Mouse (Mus musculus) heart, embryonic 10.5 days (tissue): ENCODE measurements at regions not wholly inside any gene's neighbourhood (a gene's known extent, or its start where the extent isn't known, plus 50 kb on each side); places are given as distances from the start of the nearest gene placed in this dataset.
A peak's percentile ranks its signal among the peaks of the same experiment; 100 is the strongest.
"Not testable (repeated sequence)": the region's sequence is repeated elsewhere in the genome, so short reads cannot be mapped to it uniquely, and the experiment has no call there.

Source experiments
- DNase-seq: peaks from one replicate; pipeline ENCODE4 v3.0.0-alpha.2; 2017; ENCODE audit warnings: low spot score
- H3K27ac ChIP-seq: fragments of 300-500 bp; sonication (generic); 2 replicates; pipeline ENCODE4 v1.5.1; 2016; ENCODE audit warnings: mild to moderate bottlenecking
- H3K27me3 ChIP-seq: fragments of 300-500 bp; sonication (generic); 2 replicates; pipeline ENCODE4 v1.6.1; 2016; ENCODE audit warnings: mild to moderate bottlenecking; ENCODE audit not compliant: poor library complexity, insufficient read depth, severe bottlenecking
- H3K36me3 ChIP-seq: fragments of 300-500 bp; sonication (generic); 2 replicates; pipeline ENCODE4 v1.6.1; 2016; ENCODE audit warnings: mild to moderate bottlenecking, moderate library complexity
- H3K4me1 ChIP-seq: fragments of 300-500 bp; sonication (generic); 2 replicates; pipeline ENCODE4 v1.6.1; 2016; ENCODE audit warnings: mild to moderate bottlenecking
- H3K4me3 ChIP-seq: fragments of 300-500 bp; sonication (generic); 2 replicates; pipeline ENCODE4 v1.5.1; 2016; ENCODE audit warnings: mild to moderate bottlenecking, moderate library complexity
- H3K9me3 ChIP-seq: fragments of 300-500 bp; sonication (generic); 2 replicates; pipeline ENCODE4 v1.6.1; 2016; ENCODE audit warnings: mild to moderate bottlenecking, moderate library complexity
- WGBS: fragments of 180-500 bp; shearing (Covaris S2); methylation state at CpG from one replicate; pipeline ENCODE4 v1.1.7; 2016; 5-methylcytosine and 5-hydroxymethylcytosine counted together

DNA sequence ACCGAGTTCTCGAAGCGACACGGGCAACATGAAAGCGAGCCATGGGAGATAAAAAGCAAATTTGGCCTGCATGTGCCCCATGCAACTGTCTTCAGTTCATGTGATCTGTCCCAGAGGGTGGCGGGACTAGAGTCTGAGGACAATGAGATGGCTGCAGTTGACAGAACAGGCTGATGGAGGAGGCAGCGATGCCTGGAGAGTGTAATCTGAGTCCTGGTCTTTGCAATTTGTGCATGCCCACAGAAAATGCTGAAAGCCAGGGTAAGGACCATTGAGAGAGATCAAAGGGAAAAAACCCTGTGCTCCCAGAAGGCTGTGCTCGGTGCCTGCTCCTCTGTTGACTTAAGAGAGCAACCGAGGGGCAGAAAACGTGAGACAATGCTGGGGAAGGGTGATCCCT is 624.8 kb upstream of the BB014433 start:
- H3K9me3 ChIP-seq: no peaks in the 10 kb centered on the region
- H3K4me3 ChIP-seq: no peak overlapping the region
- no peaks in the 10 kb centered on the region for H3K27me3 ChIP-seq
- WGBS: 51% methylated on average over 10 of the region's 10 CpGs
- DNase-seq: no peak
- no peaks in the 10 kb centered on the region for H3K36me3 ChIP-seq
- H3K4me1 ChIP-seq: no peaks in the 10 kb centered on the region
- no peak overlapping the region for H3K27ac ChIP-seq

DNA sequence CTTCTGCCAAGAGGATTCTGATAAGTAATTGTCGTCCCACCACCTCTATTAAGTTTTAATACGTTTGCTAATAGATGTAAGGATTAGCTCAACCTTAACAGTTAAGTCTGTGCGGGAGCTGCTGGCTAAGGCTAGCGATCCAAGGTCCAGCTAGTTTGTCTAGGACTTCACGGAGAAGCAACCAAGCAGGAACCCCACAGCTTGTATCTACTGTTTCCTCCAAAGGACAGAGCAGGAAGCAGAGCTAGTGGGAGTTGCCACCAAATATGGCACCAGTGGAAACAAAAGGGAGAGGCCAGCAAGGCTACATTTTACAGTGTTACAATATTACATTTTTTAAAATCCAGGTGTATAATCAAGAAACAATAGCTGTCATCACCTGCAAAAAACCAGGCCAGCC is 624.4 kb upstream of the BB014433 start:
- DNase-seq: no peak
- 79% methylated on average over 5 of the region's 5 CpGs for WGBS
- Histone ChIP-seq H3K4me3 (no peak overlapping the region), H3K36me3 (no peaks in the 10 kb centered on the region), H3K27ac (no peak overlapping the region), H3K9me3 (no peaks in the 10 kb centered on the region), H3K27me3 (no peaks in the 10 kb centered on the region), H3K4me1 (no peaks in the 10 kb centered on the region)

DNA sequence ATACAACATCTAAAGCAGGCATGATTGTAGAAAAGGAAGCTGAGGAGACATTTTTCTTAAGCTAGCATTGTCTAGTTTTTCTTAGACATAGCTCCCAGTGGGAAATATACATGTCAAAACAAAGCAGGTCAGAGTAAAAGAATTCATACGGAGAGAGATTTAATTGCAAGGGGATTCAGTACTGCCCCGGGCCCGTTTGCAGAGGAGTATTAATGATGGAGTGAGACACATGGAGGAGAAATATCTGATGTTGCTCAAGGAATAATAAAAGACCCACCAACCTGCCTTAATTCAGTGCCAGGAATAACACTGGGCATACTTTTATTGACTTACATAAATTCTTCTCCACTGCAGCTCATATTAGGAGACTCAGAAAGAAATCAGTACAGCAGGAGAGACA is 623.6 kb upstream of the BB014433 start:
- no peaks in the 10 kb centered on the region for H3K27me3 ChIP-seq
- no peaks in the 10 kb centered on the region for H3K36me3 ChIP-seq
- H3K4me1 ChIP-seq: no peaks in the 10 kb centered on the region
- no peaks in the 10 kb centered on the region for H3K9me3 ChIP-seq
- H3K4me3 ChIP-seq: no peak overlapping the region
- H3K27ac ChIP-seq: no peak overlapping the region
- 90% methylated on average over 3 of the region's 3 CpGs for WGBS
- DNase-seq: no peak

DNA sequence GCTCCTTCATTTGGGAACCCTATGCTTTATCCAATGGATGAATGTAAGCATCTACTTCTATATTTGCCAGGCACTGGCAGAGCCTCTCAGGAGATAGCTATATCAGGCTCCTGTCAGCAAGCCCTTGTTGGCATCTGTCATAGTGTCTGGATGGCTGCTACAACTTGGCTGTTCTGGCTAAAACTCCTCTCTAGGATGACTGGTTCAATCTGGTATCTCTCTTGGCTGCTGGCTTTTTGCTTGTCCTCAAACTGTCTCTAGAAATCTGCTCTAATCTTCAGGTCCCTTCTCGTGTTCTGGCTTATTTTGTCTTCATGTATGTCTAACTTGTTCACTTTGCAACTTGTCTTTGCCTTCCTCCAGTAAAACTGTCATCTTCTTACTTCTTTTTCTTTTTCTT is 614.7 kb upstream of the BB014433 start:
- no peak for DNase-seq
- no peak overlapping the region for H3K4me3 ChIP-seq
- no peaks in the 10 kb centered on the region for H3K4me1 ChIP-seq
- WGBS: 59% methylated on average over 1 of the region's 1 CpGs
- no peaks in the 10 kb centered on the region for H3K9me3 ChIP-seq
- no peaks in the 10 kb centered on the region for H3K36me3 ChIP-seq
- H3K27ac ChIP-seq: no peak overlapping the region
- no peaks in the 10 kb centered on the region for H3K27me3 ChIP-seq

DNA sequence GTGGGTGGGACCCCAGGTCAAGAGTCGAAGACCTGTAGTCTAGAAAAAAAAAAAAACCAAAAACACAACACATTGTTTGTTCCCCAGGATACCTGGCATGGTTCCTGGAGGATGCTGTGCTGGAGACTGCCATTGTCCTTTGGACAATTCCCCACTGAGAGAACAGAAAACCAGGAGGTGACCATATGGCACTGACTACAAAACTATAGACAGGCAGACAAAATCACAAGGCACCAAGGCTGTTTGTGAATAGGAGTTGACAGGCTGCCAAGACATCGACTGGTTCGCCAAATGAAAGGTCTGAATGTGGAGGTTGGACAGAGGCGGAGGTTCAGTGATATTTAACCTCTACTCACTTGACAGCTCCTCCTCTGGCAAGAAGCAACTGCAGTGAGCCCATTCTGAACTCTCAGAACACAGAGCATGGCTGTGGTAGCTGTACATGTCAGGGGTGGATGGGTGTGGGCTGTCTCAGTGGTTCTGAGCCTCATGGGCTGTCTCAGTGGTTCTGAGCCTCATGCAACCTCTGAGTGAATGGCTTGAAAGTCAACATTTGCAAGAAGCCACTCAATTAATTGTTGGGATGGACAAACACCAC is 589.0 kb upstream of the BB014433 start:
- H3K4me1 ChIP-seq: no peaks in the 10 kb centered on the region
- H3K9me3 ChIP-seq: no peaks in the 10 kb centered on the region
- 74% methylated on average over 4 of the region's 4 CpGs for WGBS
- H3K27me3 ChIP-seq: no peaks in the 10 kb centered on the region
- H3K27ac ChIP-seq: no peak overlapping the region
- no peak for DNase-seq
- H3K4me3 ChIP-seq: no peak overlapping the region
- H3K36me3 ChIP-seq: no peaks in the 10 kb centered on the region

DNA sequence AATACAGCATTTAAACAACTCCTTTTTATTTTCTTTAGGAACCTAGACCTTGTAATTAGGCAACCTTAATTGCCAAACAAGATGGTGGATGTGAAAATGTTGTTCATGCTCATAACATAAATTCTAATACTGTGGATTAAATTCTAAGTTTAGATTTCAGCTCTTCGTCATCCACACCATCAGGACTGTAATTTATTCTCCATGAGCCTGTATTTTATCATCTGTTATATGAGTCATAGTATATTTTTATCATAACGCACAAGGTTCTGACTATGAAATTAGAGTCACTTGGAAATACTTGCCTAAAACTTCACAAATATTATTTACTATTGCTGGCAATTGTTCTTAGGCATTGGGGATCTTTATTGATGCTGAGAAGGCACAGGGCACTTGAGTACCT is 582.7 kb upstream of the BB014433 start:
- no peak for DNase-seq
- no peak overlapping the region for H3K27ac ChIP-seq
- WGBS: 82% methylated on average over 2 of the region's 2 CpGs

DNA sequence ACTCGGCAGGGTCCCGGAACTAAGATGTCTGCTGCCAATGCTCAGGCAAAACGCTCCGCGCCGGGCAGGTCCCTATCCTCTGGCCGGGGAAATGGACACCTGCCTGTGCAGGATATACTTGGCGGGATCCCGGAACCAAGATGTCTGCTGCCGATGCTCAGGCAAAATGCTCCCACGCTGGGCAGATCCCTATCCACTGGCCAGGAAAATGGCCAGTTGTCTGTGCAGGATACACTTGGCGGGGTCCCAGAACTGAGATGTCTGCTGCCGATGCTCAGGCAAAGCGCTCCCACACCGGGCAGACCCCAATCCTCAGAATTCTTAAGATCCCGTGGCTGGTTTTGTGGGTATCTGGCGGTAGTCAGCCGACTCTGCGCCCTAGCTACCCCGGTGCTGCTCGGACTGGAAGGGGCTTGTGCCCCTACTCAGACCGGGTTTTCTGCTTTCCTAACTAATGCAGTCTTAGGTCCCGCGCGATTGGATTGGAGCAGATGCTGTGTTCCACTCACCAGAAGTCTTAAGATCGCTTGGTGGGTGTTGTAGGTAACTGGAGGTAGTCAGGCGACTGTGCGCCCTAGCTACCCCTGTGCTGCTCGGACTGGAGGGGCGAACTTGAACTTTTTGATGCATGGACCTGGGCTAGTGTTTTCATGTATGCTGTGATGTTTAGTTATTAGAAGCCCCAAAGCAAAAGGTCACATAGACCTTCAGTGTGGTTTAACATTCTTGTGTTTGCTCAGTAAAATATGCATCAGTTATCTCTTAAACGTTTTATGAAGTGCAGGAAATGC is 577.9 kb upstream of the BB014433 start:
- not testable (repeated sequence) for H3K36me3 ChIP-seq, H3K4me3 ChIP-seq, H3K4me1 ChIP-seq, DNase-seq, H3K27ac ChIP-seq, H3K27me3 ChIP-seq, H3K9me3 ChIP-seq
- 82% methylated on average over 31 of the region's 31 CpGs for WGBS

More for the DNA sequence above, 582.7 kb upstream of the BB014433 start:
- no peaks in the 10 kb centered on the region for H3K4me1 ChIP-seq
- no peaks in the 10 kb centered on the region for H3K9me3 ChIP-seq
- H3K4me3 ChIP-seq: no peak overlapping the region
- no peaks in the 10 kb centered on the region for H3K36me3 ChIP-seq
- no peaks in the 10 kb centered on the region for H3K27me3 ChIP-seq

DNA sequence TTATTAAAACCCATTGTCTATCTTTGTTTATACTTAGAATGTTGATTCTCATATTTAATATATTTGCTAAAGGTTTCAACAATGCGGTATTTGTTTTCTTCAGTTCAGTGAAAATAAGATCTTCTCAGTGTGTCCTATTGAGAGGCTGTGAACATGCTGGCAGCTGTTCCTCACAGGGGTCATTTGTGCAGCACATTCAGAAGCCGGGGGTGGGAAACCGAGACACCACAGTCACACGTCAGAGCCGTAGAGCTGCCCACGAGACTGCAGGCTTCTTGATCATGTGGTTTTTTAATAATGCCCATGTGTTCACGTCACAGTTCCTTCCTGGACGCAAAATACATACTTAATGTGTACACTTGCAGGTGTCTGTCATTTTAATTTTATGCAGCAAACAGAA is 564.3 kb upstream of the BB014433 start:
- no peak for DNase-seq
- Histone ChIP-seq H3K4me1 (peaks cover 5% of the 10 kb centered on the region; the same call in 1 of the 2 replicates), H3K9me3 (no peaks in the 10 kb centered on the region), H3K36me3 (no peaks in the 10 kb centered on the region), H3K27ac (peak overlapping the region; percentile 25; the same call in 1 of the 2 replicates), H3K27me3 (no peaks in the 10 kb centered on the region), H3K4me3 (no peak overlapping the region)
- WGBS: 52% methylated on average over 8 of the region's 8 CpGs

DNA sequence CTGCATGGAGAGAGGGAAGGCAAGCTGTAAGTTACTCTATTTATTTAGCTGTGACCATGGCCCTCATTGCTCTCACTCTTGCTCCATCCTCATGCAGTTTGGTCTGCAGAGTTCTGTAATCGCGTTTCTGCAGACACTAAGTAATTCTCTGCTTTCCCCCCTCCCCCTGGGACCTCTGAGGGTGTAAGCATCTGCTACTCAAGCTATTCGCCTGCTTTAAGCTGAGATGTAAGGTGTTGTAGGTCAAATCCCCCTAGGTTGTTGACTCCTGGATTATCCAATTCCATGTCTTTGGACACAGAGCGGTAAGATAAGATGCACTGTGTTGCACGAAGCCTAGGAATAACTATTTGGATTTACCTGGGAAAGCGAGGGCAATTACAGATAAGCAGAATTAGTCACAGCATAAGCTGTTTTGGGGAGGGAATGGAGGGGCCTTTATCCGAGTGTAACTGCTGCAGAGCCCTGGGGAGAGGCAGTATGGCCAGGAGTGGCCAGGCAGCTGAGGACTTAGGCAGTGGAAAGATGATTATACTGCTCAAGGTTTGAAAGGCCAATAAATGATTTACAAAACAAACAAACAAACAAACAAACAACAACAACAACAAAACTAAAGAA is 561.8 kb upstream of the BB014433 start:
- H3K27ac ChIP-seq: no peak overlapping the region
- no peaks in the 10 kb centered on the region for H3K9me3 ChIP-seq
- no peaks in the 10 kb centered on the region for H3K36me3 ChIP-seq
- peaks cover 5% of the 10 kb centered on the region; the same call in 1 of the 2 replicates for H3K4me1 ChIP-seq
- no peak for DNase-seq
- no peak overlapping the region for H3K4me3 ChIP-seq
- H3K27me3 ChIP-seq: no peaks in the 10 kb centered on the region
- WGBS: 26% methylated on average over 7 of the region's 7 CpGs

DNA sequence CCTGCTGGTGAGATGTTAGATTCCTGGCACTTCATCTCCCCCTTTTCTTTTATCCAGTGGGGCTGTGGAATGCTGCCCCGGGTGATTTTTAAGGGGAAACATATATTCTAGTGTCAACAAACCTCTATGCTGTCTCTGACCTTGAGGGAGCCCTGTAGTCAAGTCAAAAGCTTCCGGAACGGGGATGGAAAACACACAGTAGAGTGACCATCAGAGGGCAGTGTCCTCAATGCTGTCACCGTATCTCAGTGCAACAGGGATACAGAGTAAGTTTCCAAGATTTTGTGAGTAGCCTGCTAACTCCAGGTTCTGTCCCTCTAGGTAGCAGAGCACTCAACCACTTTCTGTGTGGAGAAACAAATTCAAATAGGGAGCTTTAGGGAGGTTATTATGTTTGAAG is 555.7 kb upstream of the BB014433 start:
- Histone ChIP-seq H3K27ac (no peak overlapping the region), H3K4me3 (no peak overlapping the region), H3K9me3 (no peaks in the 10 kb centered on the region), H3K27me3 (no peaks in the 10 kb centered on the region), H3K36me3 (no peaks in the 10 kb centered on the region), H3K4me1 (no peaks in the 10 kb centered on the region)
- WGBS: 73% methylated on average over 4 of the region's 4 CpGs
- no peak for DNase-seq

DNA sequence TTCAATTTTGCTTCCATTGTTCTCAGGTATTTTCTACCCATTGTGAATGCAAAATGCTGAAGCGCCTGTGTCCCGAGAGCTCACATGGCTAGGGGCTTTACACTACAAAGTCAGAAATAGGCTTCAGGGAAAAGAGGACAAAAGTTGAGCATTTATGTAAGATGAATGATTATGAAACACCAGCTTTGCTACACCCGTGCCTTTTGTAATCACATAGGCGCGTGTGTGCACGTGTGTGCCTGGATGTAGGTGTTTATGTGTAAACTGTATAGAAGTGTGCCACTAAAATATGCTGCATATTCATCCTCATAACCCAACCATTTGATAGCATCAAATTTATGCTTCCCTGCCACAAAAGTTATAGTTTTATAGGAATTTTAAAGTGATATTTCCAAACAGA is 547.2 kb upstream of the BB014433 start:
- peak; percentile 22 for DNase-seq

DNA sequence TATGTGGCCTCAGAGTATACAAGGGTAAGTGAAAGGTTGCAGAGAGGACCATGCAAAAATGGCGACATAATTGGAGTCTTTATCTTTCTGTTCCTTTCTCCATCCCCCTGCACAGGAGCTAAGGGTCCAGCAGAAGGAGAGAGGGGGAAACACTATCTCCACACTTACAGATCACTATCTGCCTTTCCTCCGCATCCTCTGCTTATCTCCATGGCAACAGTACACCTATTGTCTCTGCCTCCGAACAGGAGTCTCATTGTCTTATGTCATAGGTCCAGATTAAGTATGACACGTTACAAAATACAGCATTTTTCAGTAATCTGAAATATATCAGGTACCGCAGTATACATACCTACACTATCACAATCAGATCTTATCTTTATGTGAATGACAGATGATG is 537.9 kb upstream of the BB014433 start:
- 67% methylated on average over 5 of the region's 5 CpGs for WGBS
- no peaks in the 10 kb centered on the region for H3K4me1 ChIP-seq
- no peaks in the 10 kb centered on the region for H3K27me3 ChIP-seq
- no peaks in the 10 kb centered on the region for H3K36me3 ChIP-seq
- peak; percentile 39 for DNase-seq
- no peak overlapping the region for H3K4me3 ChIP-seq
- no peak overlapping the region for H3K27ac ChIP-seq
- no peaks in the 10 kb centered on the region for H3K9me3 ChIP-seq

More for the DNA sequence above, 547.2 kb upstream of the BB014433 start:
- no peak overlapping the region for H3K4me3 ChIP-seq
- 92% methylated on average over 6 of the region's 6 CpGs for WGBS
- H3K36me3 ChIP-seq: no peaks in the 10 kb centered on the region
- H3K9me3 ChIP-seq: no peaks in the 10 kb centered on the region
- H3K27ac ChIP-seq: no peak overlapping the region
- H3K4me1 ChIP-seq: no peaks in the 10 kb centered on the region
- H3K27me3 ChIP-seq: no peaks in the 10 kb centered on the region

DNA sequence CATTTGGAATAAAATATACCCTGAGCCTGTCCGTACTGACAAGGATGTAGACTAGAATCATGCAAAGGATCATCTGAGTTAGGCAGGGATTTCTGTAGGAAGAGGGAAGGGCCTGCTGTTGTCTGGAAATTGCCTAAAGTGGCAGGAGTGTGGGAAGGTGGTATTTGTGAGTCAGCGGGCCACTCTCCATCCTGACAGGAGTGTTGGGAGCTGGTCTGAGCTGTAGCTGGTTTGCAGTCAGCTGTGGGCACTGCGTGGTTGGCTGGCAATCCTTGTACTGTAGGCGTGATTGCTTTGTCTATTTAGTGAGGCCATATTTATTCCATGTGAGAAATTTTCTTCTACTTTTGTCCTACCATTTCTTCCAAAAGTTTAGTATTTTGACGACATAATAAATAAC is 524.2 kb upstream of the BB014433 start:
- H3K4me3 ChIP-seq: no peak overlapping the region
- no peak for DNase-seq
- H3K27me3 ChIP-seq: no peaks in the 10 kb centered on the region
- H3K9me3 ChIP-seq: no peaks in the 10 kb centered on the region
- no peaks in the 10 kb centered on the region for H3K4me1 ChIP-seq
- 80% methylated on average over 5 of the region's 5 CpGs for WGBS
- no peaks in the 10 kb centered on the region for H3K36me3 ChIP-seq
- no peak overlapping the region for H3K27ac ChIP-seq
